Mouse (Mus musculus) gastrocnemius, postnatal 4 days (tissue): ENCODE data around the gene Sae1. TPM values are rescaled to one million over a fixed set of nuclear protein-coding genes. Genes with fewer than 3 reads are reported as not detected.
"Not testable (repeated sequence)": the region's sequence is repeated elsewhere in the genome, so short reads cannot be mapped to it uniquely, and the experiment has no call there.

Source experiments
- DNase-seq, 2 experiments: peaks; one replicate each; pipeline ENCODE4 v3.0.0; 2021 to 2022; ENCODE audit warnings: low spot score in 2 of 2, mixed read lengths in 2 of 2
- total RNA-seq, 2 experiments: library from RNA; stranded (reverse); gene quantifications; 2 replicates each; pipeline ENCODE4 v1.2.3; 2021

Sae1 gene
- total RNA-seq, 2 experiments from 2014 or later: 76.3 to 77.6 TPM

DNA sequence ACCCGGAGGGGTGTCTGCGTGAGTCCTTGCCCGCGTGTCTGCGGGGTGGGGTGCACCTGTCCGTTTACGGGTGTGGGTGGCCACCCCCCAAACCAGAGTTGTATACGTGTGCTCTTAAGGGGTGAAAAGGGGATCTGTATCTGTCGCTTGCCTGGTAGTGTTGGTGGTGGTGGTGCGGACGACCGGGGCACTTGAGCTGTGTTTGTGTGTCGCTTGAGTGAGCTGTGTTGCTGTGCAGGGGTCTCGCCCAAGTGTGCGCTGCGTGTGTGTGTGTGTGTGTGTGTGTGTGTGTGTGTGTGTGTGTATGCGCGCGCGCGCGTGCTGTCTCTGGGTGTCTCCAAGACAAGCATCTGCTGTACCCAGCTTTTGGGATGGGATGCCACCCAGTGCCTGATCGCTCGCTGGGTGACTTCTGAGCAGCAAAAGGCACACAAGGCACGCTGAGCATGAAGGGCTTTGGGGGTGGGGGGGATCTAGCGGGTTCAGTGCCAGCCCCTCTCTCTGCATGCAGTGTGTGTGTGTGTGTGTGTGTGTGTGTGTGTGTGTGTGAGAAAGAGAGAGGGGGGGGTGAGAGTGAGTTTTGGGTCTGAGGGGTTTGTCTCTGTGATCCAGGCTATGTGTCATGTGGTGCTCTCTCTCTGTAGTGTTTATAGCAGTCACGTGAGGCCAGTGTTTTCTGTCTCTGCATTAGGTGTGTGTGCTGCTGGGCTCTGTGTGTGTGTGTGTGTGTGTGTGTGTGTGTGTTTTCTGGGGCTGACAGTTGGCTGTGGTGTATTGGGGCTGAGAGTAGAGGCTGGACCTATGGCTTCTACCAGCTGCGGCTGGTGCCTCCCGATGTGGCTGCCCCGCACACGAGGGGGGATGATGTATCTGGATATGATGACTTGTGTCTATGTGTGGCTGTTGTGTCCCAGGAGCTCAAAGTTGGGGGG lies 76.8 kb downstream of the Sae1 start:
- DNase-seq: peak; percentile 28 to 37

DNA sequence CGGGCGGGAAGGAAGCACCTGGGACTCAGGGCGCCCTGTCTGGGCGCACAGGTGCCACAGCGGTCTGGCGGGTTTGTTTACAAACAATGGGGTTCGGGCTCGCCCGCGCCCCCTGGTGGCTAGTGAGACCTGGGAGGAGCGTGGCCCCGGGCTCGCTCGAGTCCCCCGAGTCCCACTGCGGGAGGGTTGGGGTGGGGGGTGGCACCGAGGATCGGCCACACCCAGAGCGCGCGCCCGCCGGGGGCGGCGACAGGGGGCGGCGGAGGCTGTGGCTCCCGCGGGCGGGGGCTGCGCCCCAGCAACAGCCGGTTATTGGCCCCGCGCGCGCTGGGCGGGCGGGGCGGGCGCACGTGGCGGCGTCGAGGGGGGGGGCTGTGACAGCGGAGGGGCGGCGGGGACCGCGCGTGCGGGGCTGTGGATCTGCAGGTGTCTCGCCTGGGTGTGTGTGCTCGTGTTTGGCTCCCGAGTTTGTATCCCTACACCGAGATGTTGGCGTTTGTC lies 77.5 kb downstream of the Sae1 start:
- DNase-seq: peak; percentile 74 to 85

- DNase-seq: peak; percentile 78 to 88
Measured at GRCm38 (mm10) chr7:16309318-16310019, 78.1 kb downstream of the Sae1 start.

DNA sequence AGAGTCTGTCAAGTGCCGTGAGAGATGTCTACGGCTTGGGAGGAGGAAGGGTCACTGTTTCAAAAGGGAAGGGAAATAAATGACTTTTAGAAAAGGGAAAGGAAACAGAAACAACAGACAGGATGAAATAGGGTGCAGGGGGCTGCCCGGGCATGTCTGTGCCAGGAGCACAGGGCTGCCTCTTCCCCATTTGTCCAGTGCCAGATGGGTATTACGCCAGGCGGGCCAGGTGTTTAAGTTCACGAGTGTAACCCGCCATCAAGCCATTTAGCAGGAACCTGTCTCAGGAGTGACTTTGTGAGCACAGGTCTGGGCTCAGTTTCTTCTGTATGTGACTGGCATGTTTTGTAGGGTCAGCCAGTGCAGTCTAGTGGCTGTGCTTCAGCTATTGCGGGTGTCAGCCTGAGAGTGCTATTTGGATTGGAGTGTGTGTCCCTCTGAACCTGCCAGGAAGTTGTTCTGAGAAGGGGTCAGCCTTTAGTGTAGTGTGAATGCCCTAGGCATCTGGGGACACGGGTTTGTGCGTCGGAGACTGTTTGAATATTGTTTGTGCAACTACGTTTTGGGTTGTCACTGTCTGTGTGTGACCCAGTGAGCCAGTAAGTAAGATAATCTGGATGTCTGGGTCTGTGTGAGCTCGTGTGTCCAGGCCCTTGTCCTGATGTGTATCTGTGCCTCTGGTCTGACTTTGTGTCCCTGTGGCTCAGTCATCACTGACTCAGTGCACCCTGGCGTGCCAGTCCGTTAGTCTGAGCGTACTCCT lies 78.9 kb downstream of the Sae1 start:
- no peak for DNase-seq

DNA sequence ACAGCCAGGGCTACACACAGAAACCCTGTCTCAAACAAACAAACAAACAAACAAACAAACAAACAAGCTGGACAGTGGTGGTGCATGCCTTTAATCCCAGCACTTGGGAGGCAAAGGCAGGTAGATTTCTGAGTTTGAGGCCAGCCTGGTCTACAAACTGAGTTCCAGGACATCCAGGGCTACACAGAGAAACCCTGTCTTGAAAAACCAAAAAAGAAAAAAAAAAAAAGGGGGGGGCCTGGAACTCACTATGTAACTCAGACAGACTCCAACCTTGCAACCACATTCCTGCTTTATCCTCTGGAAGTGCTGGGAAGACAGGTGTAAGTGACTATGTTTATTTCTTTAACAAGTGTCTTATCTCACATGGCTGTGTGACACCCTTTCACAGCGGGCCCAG lies 79.5 kb downstream of the Sae1 start, which contains the start of gene Bbc3:
Bbc3 (plus strand) TSS at position 301 of the 400 bp plus-strand sequence.
- DNase-seq: not testable (repeated sequence)

GRCm38 (mm10) chr7:16307141-16307540 lies 80.5 kb downstream of the Sae1 start:
- not testable (repeated sequence) for DNase-seq

DNA sequence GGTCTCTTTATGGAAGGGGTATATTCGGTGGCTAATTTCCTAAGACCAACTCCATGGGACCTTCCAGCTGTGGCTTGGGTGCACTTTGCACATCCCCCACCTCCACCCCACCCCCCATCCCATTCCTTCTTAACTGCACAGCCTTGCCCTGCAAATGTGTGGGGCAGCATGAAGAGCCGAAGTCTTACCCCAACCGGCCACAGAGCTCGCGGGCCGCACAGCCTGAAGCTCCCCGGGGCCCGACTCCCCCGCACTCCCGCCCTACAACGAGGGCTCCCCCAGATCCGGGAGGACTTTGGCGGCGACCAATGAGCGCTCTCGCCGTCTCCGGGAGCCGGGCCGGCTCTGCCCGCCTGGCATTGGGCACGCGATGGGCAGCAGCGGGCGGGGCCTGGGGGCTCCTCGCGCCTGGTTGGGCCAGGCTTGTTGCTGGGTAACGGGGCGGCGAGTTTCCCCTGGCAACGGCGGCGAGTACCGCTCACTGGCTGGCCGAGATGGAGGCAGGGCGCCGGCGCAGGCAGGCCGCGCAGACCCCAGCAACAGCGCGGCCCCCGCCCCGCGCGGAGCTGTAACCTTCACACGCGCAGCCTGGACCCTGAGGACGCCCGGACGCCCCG lies 88.1 kb downstream of the Sae1 start:
- peak; percentile 70 to 84 for DNase-seq

- DNase-seq: no peak
Measured at GRCm38 (mm10) chr7:16298927-16299326, 88.7 kb downstream of the Sae1 start.

DNA sequence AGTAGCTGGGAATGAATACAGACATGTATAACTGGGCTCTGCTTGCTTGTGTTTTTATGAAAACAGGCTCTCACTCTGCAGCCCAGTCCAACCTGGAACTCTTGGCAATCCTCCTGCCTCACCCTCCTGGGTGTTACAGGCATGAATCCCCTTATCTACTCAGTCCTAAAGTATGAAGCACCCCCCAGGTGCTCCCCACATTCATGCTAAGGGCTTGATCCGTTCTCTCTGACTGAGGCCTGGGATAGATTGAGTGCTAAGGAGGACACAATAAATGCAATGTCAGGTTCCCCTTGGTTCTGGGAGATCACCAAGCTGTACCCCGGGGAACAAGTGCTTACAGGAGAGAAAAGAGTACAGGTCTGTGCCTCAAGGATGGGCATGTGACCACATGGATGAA lies 90.0 kb downstream of the Sae1 start:
- DNase-seq: no peak

GRCm38 (mm10) chr7:16296766-16297390 lies 90.7 kb downstream of the Sae1 start:
- DNase-seq: peak; percentile 77 to 86

- no peak for DNase-seq
Measured at GRCm38 (mm10) chr7:16296146-16296545, 91.5 kb downstream of the Sae1 start.

DNA sequence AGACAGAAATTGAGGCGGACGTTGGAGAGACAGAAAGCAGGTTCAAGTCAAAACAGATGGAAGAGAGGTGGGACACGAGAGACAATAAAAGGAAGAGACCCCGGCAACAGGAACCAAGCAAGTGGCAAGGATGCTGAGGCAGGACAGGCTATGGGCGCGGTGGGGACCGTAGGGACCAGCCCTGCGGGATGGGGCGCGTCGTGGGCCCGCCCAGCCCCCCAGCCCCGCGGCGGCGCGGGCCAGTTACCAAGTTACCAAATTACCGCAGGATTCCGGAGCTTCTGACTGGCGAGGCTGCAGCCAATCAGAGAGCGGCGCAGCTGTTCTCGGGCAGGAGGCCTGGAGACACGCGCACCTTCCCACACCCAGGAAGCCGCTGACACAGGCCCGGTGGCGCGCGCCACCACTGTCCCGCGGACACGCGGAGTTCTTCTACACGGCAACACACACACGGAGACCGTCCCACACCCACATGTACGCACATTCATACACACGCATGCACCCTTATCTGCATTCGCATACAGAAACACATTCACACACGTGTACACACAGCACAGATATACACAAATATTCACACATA lies 92.2 kb downstream of the Sae1 start:
- peak; percentile 62 to 73 for DNase-seq

GRCm38 (mm10) chr7:16294837-16295236 lies 92.8 kb downstream of the Sae1 start:
- peak; percentile 90 to 92 for DNase-seq

GRCm38 (mm10) chr7:16294346-16294745 lies 93.3 kb downstream of the Sae1 start:
- no peak for DNase-seq

GRCm38 (mm10) chr7:16287791-16288190 lies 99.8 kb downstream of the Sae1 start:
- no peak for DNase-seq

GRCm38 (mm10) chr7:16287016-16287415 lies 100.6 kb downstream of the Sae1 start:
- no peak for DNase-seq

DNA sequence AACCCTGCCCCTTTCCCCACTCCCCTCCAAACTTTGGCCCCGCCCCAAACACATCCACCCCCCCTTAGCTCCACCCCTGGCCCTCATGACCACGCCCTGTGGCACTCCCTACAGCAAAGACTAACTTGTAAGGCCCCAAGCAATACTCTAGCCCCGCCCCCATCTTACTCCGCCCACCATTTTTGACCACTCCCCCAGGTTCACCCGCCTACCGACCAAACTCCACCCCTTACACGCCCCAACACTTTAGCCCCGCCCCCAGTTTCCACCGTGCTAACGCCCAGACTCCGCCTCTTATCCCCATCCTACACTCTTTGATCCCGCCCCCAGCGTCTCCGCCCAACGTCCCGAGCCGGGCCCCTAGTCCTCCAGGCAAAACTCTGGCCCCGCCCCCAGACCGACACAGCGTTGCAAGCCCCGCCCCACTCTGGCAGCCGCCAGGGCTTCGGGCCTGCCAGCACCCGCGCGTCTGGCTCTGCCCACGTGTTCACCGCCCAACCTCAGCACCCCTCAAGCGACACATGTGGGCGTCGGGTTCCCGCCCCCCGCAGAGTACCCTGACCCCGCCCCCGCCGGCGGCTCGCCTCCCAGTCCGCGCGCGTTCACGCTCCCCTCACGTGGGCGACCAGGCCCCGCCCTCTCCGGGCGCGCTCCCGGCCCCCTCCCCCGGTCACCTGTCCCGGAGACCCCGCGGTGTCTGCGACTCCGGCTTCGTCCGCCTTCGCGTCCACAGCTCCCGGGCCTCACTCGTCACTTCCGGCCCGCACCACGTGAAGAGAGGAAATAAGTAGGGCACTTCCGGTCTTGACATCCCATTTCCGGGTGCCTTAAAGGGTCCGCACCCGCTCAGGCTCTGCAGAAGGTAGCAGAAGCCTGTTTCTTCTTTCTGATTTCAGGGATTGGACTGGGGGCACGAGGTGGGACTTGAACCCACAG lies 101.3 kb downstream of the Sae1 start, which contains the start of gene Ccdc9:
Ccdc9 (minus strand) TSS at position 770 of the 936 bp plus-strand sequence.
- DNase-seq: peak; percentile 100

GRCm38 (mm10) chr7:16285450-16286025 lies 102.1 kb downstream of the Sae1 start:
- peak; percentile 66 to 79 for DNase-seq
